Mouse (Mus musculus) cortical plate, adult 2 months (tissue): ENCODE data around the gene Fhod1.

Experiments
- CTCF ChIP-seq: fragments of 200-500 bp; IDR thresholded peaks from 2 replicates; pipeline ENCODE4 v1.5.1; 2011; ENCODE audit warnings: mild to moderate bottlenecking, control low read depth, low read length; ENCODE audit not compliant: insufficient read depth; ENCODE audit errors: extremely low read depth
- POLR2A ChIP-seq: fragments of 200-500 bp; IDR thresholded peaks from 2 replicates; pipeline ENCODE4 v1.6.1; 2011; ENCODE audit warnings: mild to moderate bottlenecking, low read length, control low read depth; ENCODE audit not compliant: insufficient read depth; ENCODE audit errors: extremely low read depth

GRCm38 (mm10) chr8:105325641-105326093 is 22.1 kb downstream of the Fhod1 start:
- TF ChIP-seq POLR2A (no peak), CTCF (no peak)
